Mouse (Mus musculus) limb, embryonic 13.5 days (tissue): ENCODE results near the gene Poc1b. TPM values are rescaled to one million over a fixed set of nuclear protein-coding genes. Genes with fewer than 3 reads are reported as not detected.
A peak's percentile ranks its signal among the peaks of the same experiment; 100 is the strongest.

ENCODE experiments used
- ATAC-seq: fragments of 200-750 bp; cut with Nextera tagmentation; 2 replicates; pipeline ENCODE4 v1.8.0; 2017; ENCODE audit warnings: low read depth, moderate number of reproducible peaks, moderate TSS enrichment; ENCODE audit not compliant: low FRiP score
- H3K27ac ChIP-seq: fragments of 300-500 bp; sonication (generic); 2 replicates; pipeline ENCODE4 v1.5.1; 2015; ENCODE audit warnings: inconsistent platforms, mild to moderate bottlenecking, moderate library complexity
- H3K27me3 ChIP-seq: fragments of 300-500 bp; sonication (generic); 2 replicates; pipeline ENCODE4 v1.6.1; 2015; ENCODE audit warnings: mild to moderate bottlenecking, inconsistent platforms
- H3K36me3 ChIP-seq: fragments of 300-500 bp; sonication (generic); 2 replicates; pipeline ENCODE4 v1.6.1; 2015; ENCODE audit warnings: inconsistent platforms, mild to moderate bottlenecking, moderate library complexity
- H3K4me1 ChIP-seq: fragments of 300-500 bp; sonication (generic); 2 replicates; pipeline ENCODE4 v1.6.1; 2015; ENCODE audit warnings: inconsistent platforms
- H3K4me2 ChIP-seq: fragments of 300-500 bp; sonication (generic); replicated peaks from 2 replicates; pipeline ENCODE4 v1.6.1; 2015; ENCODE audit warnings: inconsistent platforms, mild to moderate bottlenecking, moderate library complexity
- H3K4me3 ChIP-seq: fragments of 300-500 bp; sonication (generic); 2 replicates; pipeline ENCODE4 v1.5.1; 2015; ENCODE audit warnings: moderate library complexity, mild to moderate bottlenecking, inconsistent platforms
- H3K9ac ChIP-seq: fragments of 300-500 bp; sonication (generic); 2 replicates; pipeline ENCODE4 v1.6.1; 2015; ENCODE audit warnings: mild to moderate bottlenecking, inconsistent platforms
- H3K9me3 ChIP-seq: fragments of 300-500 bp; sonication (generic); 2 replicates; pipeline ENCODE4 v1.6.1; 2016; ENCODE audit warnings: inconsistent platforms
- WGBS: fragments of 180-500 bp; shearing (Covaris S2); methylation state at CpG from one replicate; pipeline ENCODE4 v1.1.7; 2015; 5-methylcytosine and 5-hydroxymethylcytosine counted together
- polyA plus RNA-seq: library from polyadenylated mRNA; unstranded; fragments of >200 nt; fragmentation: Nextera tagmentation; extraction: Ambion mirVana; gene quantifications from 2 replicates; pipeline ENCODE4 v1.2.1, GENCODE M21; 2015

Poc1b gene
- polyA plus RNA-seq, 1 experiment from 2014 or later: 22.6 TPM

DNA sequence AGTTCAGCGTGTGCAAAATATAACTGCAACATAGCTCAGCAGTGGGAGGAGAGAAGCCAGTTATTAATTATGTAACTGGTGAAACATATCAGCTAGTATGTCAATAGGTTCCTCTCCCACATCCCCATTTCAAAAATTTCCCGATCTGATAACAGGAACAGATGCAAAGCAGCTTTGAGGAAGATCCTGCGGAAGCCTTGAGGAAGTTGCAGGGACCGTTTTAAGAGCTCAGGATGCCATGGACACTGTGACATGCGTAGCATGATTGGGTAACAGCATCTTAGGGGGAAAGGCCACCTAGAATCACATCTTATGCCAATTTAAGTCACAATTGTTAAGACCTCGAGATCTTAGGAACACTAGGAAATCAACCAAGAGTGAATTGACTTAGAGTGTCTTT lies 16.9 kb upstream of the Poc1b start:
- Histone ChIP-seq H3K36me3 (no peaks in the 10 kb centered on the region), H3K4me1 (no peaks in the 10 kb centered on the region), H3K27ac (no peak overlapping the region), H3K9me3 (no peaks in the 10 kb centered on the region), H3K9ac (no peak overlapping the region), H3K4me2 (no peak overlapping the region), H3K27me3 (peaks cover 9% of the 10 kb centered on the region; the same call in 1 of the 2 replicates), H3K4me3 (no peak overlapping the region)
- no peak for ATAC-seq
- WGBS: 85% methylated on average over 6 of the region's 6 CpGs

DNA sequence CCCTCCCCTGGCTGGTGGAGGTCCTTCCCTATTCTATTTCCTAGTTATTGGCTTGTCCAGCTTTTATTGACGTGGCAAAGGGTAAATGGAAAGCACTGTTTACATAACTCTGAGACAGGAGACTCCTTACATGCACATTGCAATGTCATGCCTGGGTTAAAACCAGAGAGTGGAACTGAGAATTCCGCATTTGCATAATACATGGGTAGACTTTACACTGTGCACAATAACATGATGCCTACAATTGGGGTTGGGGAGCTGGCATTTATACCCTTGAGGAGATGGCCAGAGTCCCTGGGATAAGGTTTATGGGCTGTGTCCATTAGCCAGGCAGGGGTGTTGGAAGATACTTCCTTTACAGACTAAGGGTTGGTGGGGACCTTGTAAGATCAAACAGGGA lies 13.5 kb upstream of the Poc1b start:
- Histone ChIP-seq H3K9ac (no peak overlapping the region), H3K4me3 (no peak overlapping the region), H3K27me3 (no peaks in the 10 kb centered on the region), H3K4me1 (no peaks in the 10 kb centered on the region), H3K9me3 (no peaks in the 10 kb centered on the region), H3K27ac (no peak overlapping the region), H3K4me2 (no peak overlapping the region), H3K36me3 (no peaks in the 10 kb centered on the region)
- no peak for ATAC-seq
- WGBS: 66% methylated on average over 2 of the region's 2 CpGs

DNA sequence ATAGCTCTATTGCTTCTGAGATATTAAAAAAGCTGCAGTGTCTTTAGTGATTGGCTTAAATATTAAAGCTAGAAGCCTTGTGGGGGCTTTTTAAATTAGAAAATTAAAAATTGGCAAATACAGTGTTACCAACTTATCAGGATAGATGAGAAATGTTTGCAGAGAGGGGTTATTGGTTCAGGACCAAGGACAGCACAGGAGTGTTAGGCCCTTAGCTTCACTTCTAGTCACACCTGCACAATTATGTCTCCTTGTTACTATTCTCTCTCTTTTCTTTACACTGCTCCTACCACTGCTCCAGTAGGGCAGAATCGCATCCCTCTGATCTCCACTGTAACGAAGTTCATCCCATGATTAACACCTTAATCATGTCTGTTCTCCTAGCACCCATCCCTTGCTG lies 11.7 kb upstream of the Poc1b start:
- H3K27me3 ChIP-seq: no peaks in the 10 kb centered on the region
- no peaks in the 10 kb centered on the region for H3K36me3 ChIP-seq
- H3K9me3 ChIP-seq: no peaks in the 10 kb centered on the region
- no peak for ATAC-seq
- H3K9ac ChIP-seq: no peak overlapping the region
- H3K27ac ChIP-seq: no peak overlapping the region
- no peaks in the 10 kb centered on the region for H3K4me1 ChIP-seq
- H3K4me3 ChIP-seq: no peak overlapping the region
- H3K4me2 ChIP-seq: no peak overlapping the region
- WGBS: 63% methylated on average over 2 of the region's 2 CpGs

DNA sequence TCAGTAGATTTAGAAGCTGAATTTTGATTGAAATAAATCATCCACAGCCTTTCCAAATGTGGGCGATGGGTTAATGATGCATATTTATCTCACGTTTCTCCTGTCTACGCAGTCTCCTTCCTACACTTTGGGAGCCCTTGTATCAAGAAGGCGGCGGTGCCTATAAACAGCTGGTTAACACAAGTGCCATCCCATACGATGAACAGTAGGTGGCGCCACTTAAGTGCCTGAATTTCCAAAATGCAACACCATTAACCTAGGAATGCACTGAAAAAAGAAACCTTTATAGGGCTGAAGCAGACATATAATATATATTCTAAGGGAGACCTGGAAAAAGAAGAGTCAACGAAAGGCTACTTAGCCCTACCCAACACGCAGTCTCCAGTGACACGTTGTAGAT lies 9.5 kb upstream of the Poc1b start:
- no peak overlapping the region for H3K4me2 ChIP-seq
- no peaks in the 10 kb centered on the region for H3K9me3 ChIP-seq
- no peaks in the 10 kb centered on the region for H3K4me1 ChIP-seq
- no peak overlapping the region for H3K9ac ChIP-seq
- ATAC-seq: no peak
- H3K27me3 ChIP-seq: no peaks in the 10 kb centered on the region
- WGBS: 73% methylated on average over 10 of the region's 10 CpGs
- H3K36me3 ChIP-seq: no peaks in the 10 kb centered on the region
- no peak overlapping the region for H3K4me3 ChIP-seq
- no peak overlapping the region for H3K27ac ChIP-seq

DNA sequence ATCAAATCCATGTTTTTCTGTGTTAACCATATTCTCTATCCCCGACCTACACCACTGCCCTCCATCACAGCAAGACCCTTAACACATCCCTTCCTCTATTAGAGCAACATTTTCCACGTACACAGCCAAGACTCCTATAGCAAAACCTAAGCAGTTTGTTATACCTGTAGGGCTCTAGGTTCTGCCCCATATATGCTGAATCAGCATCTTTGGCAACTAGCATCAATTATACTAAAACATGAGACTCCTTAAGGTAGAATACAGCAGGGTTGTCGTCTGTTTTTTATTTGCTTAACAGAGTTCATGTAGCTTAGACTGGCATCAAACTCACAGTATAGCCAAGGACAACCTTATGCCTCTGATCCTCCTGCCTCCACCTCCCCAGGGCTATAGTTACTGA lies 1.3 kb upstream of the Poc1b start:
- 70% methylated on average over 3 of the region's 3 CpGs for WGBS
- H3K27ac ChIP-seq: no peak overlapping the region
- no peaks in the 10 kb centered on the region for H3K27me3 ChIP-seq
- H3K4me3 ChIP-seq: peak overlapping the region; percentile 91; the same call in 1 of the 2 replicates
- peaks cover 24% of the 10 kb centered on the region for H3K4me1 ChIP-seq
- H3K36me3 ChIP-seq: peaks cover 13% of the 10 kb centered on the region
- H3K4me2 ChIP-seq: peak overlapping the region; percentile 95
- peaks cover 8% of the 10 kb centered on the region; the same call in 1 of the 2 replicates for H3K9me3 ChIP-seq
- no peak overlapping the region for H3K9ac ChIP-seq
- ATAC-seq: no peak

DNA sequence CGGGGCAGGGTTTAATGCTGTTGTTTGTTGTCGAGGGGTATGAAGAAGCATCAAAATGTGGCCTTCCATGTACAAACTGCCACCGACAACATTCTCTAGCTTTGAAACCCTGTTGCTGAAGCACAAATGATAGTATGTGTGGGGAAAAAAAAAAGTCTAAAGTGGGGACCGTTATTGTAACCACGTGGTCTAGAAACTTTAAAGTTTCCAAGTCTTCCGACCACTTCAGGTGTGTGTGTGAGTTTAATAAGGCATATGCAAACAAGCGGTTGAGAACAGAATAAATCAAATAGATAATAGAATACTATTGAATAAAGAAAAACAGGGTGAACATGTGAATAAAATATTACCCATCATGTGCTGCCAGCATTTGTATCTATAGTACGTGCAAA lies 529 bp upstream of the Poc1b start:
- Histone ChIP-seq H3K36me3 (peaks cover 20% of the 10 kb centered on the region), H3K4me1 (peaks cover 30% of the 10 kb centered on the region), H3K4me3 (peak overlapping the region; percentile 91), H3K27ac (peak overlapping the region; percentile 87; the same call in 1 of the 2 replicates), H3K4me2 (peak overlapping the region; percentile 95), H3K9ac (peak overlapping the region; percentile 88), H3K9me3 (peaks cover 8% of the 10 kb centered on the region; the same call in 1 of the 2 replicates), H3K27me3 (no peaks in the 10 kb centered on the region)
- ATAC-seq: no peak
- WGBS: 28% methylated on average over 8 of the region's 8 CpGs

DNA sequence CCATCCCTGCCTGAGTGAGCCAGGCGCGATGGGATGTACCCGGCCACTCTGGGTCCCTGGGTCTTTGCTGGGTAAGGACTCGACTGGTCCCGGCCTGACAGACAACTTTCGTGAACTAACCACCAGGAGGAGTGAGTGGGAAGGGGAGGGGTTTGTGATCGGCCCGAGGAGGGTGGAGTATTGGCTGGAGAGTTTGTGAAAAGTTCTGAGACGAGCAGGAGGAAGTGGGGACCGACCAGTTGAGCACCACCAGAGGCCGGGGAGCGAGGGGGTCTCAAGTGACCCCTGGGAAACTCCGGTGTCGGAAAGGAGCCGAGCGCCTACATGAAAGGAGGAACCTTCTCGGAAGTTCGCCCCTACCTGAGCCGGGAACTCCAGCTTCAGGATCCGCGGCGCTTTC lies 1.1 kb downstream of the Poc1b start, which contains the start of gene Galnt4:
TSS of gene Galnt4 (plus strand) at position 196 of the 400 bp plus-strand sequence.
- Histone ChIP-seq H3K27me3 (no peaks in the 10 kb centered on the region), H3K9me3 (peaks cover 8% of the 10 kb centered on the region; the same call in 1 of the 2 replicates), H3K4me2 (peak within 1 kb of the TSS; percentile 95), H3K4me1 (peaks cover 32% of the 10 kb centered on the region), H3K36me3 (peaks cover 22% of the 10 kb centered on the region), H3K4me3 (peak within 1 kb of the TSS; percentile 91), H3K9ac (peak within 1 kb of the TSS; percentile 88), H3K27ac (peak within 1 kb of the TSS; percentile 87)
- under 1% methylated on average over 22 of the region's 22 CpGs for WGBS
- peak; percentile 85 for ATAC-seq

DNA sequence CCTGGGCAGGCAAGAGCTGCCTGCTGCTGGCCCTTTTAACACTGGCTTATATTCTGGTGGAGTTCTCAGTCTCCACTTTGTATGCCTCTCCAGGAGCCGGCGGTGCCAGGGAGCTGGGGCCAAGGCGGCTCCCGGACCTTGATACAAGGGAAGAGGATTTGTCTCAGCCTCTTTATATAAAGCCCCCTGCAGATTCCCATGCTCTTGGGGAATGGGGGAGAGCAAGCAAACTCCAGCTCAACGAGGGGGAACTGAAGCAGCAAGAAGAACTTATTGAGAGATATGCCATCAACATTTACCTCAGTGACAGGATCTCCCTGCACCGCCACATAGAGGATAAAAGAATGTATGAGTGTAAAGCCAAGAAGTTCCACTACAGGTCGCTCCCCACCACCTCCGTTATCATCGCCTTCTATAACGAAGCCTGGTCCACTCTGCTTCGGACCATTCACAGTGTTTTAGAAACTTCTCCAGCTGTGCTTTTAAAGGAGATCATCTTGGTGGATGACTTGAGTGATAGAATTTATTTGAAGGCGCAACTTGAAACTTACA lies 1.7 kb downstream of the Poc1b start:
- Histone ChIP-seq H3K4me2 (peak overlapping the region; percentile 95), H3K9ac (peak overlapping the region; percentile 88), H3K9me3 (peaks cover 8% of the 10 kb centered on the region; the same call in 1 of the 2 replicates), H3K4me1 (peaks cover 32% of the 10 kb centered on the region), H3K4me3 (peak overlapping the region; percentile 91), H3K27ac (peak overlapping the region; percentile 87; the same call in 1 of the 2 replicates), H3K27me3 (no peaks in the 10 kb centered on the region), H3K36me3 (peaks cover 22% of the 10 kb centered on the region)
- no peak for ATAC-seq
- WGBS: 35% methylated on average over 12 of the region's 12 CpGs

DNA sequence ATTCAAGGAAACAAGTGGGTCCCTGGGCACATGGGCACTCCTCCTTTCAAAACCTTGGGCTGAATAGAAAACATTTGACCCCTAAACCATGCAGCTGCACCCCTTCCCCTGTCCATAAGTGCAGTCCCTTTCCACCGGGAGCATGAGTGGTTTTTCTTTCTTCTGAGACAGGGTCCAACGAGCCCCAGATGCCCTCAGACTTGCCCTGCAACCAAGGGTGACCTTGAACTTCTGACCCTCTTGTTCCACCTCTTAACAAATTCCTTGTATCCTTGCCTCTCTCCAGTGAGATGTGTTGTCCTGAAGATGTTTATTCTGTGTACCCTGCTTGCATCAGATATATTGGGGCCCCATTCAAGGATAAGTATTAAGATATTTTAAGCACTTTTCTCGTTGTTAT lies 6.7 kb downstream of the Poc1b start:
- Histone ChIP-seq H3K9ac (no peak overlapping the region), H3K4me2 (no peak overlapping the region), H3K9me3 (peaks cover 8% of the 10 kb centered on the region; the same call in 1 of the 2 replicates), H3K27me3 (no peaks in the 10 kb centered on the region), H3K27ac (no peak overlapping the region), H3K4me1 (peaks cover 48% of the 10 kb centered on the region), H3K36me3 (peaks cover 22% of the 10 kb centered on the region), H3K4me3 (no peak overlapping the region)
- 42% methylated on average over 3 of the region's 3 CpGs for WGBS
- ATAC-seq: no peak

DNA sequence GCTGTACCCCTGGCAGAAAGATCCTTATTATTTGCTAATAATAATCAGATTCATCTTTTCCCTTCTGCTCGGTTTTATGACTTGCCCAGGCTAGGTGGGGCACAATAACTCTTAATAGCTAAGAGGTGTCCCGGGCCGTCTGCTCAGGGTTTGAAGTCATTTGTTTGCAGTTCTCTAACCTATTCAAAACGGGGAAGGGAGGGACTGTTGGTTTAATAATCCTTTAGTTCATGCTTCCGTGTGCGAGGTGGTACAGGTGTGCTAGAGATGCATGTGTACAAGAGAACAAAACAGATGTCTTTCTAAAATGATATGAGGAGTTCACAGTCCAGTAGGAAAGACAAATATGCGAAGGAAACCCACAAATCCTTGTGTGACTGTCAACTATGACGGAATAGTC lies 7.5 kb downstream of the Poc1b start:
- WGBS: 62% methylated on average over 8 of the region's 8 CpGs

DNA sequence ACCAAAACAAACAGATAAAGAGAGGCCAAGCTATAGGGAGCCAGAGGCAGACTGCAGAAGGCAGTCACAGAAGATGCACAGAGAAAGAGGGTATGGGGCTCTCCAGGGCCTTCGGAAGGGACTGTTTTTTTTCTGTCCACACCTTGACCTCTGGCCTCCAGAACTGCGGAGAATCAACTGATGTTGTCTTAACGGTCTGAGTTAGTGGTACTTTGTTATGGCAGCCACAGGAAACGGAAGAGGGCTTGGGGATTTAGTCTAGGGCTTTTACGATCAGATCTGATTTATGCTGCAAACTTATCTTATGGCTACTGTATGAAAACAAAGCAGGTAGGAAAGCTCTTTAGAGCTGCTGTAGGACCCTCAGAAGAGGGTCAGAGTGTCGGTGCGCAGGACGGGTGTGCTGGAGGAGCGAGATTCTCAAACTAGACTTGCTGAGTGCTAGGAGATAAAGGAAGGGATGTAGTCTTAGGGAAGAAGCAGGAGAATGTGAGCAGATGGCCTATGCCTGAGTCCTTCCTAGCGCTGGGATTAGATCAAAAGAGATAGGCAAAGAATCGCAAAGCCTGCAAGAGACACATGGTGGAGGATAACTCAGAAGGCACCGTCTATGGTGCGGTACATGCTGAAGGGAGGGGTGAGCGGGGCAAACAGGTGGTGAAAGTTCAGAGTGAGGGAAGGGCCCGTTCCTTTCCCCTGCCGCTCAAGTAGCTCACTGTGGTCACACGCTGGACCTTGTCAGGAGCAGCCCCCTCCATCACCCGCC lies 8.8 kb downstream of the Poc1b start:
- no peak overlapping the region for H3K4me3 ChIP-seq
- no peaks in the 10 kb centered on the region for H3K27me3 ChIP-seq
- no peak overlapping the region for H3K9ac ChIP-seq
- no peaks in the 10 kb centered on the region for H3K9me3 ChIP-seq
- peaks cover 8% of the 10 kb centered on the region for H3K36me3 ChIP-seq
- H3K27ac ChIP-seq: no peak overlapping the region
- peaks cover 48% of the 10 kb centered on the region for H3K4me1 ChIP-seq
- WGBS: 21% methylated on average over 18 of the region's 18 CpGs
- no peak for ATAC-seq
- H3K4me2 ChIP-seq: peak overlapping the region; percentile 41

More for the DNA sequence above, 7.5 kb downstream of the Poc1b start:
- H3K4me1 ChIP-seq: peaks cover 48% of the 10 kb centered on the region
- ATAC-seq: no peak
- no peak overlapping the region for H3K9ac ChIP-seq
- H3K36me3 ChIP-seq: peaks cover 19% of the 10 kb centered on the region
- no peak overlapping the region for H3K4me3 ChIP-seq
- H3K27me3 ChIP-seq: no peaks in the 10 kb centered on the region
- H3K9me3 ChIP-seq: peaks cover 6% of the 10 kb centered on the region; the same call in 1 of the 2 replicates
- no peak overlapping the region for H3K27ac ChIP-seq
- H3K4me2 ChIP-seq: no peak overlapping the region

DNA sequence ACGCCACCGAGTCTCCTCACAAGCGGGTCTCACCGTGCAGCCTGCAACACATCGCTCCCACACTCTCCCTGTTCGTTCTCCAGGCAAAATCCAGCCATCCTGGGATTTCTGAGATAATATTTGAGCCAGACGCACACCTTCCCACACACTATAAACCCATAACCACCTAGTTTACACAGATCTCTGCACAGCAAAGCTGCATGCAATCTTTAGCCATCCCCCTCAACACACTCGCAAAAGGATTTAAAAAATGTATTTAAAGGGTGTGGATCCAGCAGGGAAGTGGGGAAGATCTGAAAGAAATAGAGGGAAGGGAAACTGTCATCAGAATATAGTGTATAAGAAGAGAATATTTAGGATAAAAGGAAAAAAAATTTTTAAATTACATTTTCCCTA lies 9.4 kb downstream of the Poc1b start:
- Histone ChIP-seq H3K9ac (no peak overlapping the region), H3K27me3 (no peaks in the 10 kb centered on the region), H3K4me2 (peak overlapping the region; percentile 41), H3K9me3 (no peaks in the 10 kb centered on the region), H3K4me3 (no peak overlapping the region), H3K36me3 (peaks cover 2% of the 10 kb centered on the region), H3K27ac (no peak overlapping the region), H3K4me1 (peaks cover 44% of the 10 kb centered on the region)
- WGBS: 34% methylated on average over 8 of the region's 8 CpGs
- no peak for ATAC-seq
